Mouse (Mus musculus) ovary, postnatal 36 days (tissue): ENCODE measurements around the gene Cst3.

Experiments
- DNase-seq: peaks from one replicate; pipeline ENCODE4 v3.0.0; 2022; ENCODE audit warnings: low spot score, mixed read lengths

Gene Cst3

DNA sequence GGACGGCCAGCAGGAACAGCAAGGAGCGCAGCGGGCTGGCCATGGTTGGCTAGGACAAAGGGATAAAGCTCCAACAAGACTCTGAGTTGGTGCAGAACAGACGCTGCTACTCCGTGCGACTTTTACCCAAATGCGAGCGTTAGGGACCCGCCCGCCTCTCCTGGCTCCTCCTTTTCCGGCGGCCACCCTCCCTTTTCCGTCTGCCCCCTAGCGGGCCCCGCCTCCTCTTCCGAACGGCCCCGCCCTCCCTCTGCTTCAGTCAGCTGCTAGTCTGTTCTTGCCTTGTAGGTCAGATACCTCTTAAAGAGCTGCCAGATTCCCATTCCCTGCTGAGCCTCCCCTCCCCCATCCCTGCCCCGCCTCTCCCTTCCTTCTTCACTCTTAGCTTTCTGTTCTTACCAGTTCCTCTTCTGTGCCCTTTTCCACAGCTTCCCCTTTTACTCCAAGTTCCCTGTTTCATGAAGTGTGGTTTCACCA is at the start of gene Cst3:
Gene Cst3 (minus strand): TSS at position 358 of the 477 bp plus-strand sequence.
- DNase-seq = peak; percentile 93

DNA sequence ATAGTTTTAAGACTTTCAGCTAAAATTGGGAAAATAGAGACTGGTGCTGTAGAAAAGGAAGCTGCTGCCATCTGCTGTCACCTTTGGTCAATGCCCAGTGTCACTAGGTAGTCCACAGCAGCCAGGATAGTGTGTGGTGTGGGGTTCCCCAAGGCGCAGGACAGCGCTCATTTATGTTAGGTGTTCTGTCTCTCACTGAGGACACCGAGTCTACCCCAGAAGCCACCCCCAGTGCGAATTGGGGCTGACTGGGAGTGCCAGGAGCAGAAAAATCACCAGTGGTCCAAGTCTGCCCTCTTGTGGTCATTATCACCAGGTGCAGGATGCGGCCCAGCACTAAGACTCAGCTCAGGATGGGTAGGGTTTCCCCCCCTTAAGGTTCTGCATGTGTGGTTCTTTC is 26.8 kb upstream of the Cst3 start:
- peak; percentile 58 for DNase-seq

DNA sequence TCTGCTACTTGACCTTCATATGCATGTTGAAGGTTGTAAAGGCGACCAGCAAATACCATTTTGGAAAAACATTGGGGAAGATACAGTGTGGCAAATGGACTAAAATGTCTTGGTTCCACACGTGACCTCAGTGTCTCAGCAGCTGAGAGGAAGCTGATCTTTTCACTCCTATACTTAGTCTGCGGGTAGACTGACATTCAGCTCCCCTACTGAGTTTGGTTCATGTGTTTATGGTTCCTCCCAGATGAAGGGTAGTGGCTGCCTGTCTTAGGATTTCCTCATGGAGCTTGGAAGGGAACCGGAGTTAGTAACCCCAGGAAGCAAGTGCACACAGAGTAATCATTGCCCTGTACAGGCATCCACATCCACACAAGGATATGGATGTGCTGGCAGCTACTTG is 24.8 kb upstream of the Cst3 start:
- no peak for DNase-seq

DNA sequence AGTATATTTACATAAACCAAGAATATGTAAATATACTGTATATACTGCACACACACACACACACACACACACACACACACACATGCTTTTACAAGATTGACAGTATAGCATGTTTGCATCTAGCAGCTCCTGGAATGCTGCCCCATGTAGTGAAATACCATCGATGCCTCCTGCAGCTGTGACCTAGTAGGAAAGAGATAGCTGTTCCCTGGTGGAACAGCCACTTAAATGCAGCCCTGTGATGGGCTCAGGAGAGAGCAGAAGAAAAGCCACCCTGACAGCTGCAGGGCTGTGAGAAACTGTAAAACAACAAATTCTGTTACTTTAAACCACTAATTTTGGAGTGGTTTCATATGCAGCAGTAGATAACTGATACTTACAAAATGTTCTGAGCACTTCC is 20.7 kb upstream of the Cst3 start:
- DNase-seq = no peak

DNA sequence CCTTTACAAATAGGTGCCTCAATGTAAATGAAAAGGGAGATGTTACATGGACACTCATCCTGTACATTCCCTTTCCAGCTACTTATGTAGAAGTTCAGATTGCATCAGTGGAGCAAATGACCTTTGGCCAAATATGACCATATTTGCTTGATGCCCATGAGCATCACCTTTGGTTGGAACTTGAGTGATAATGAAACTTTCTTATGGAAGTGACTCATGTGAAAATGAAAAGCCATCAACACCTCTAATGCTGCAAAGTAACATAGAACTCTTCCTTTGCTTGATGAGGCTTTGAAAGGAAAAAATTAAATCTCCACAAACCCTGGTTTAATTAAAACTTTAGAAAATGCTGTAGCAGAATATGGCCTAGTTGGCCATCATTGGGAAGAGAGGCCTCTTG is 17.6 kb upstream of the Cst3 start:
- DNase-seq = no peak

DNA sequence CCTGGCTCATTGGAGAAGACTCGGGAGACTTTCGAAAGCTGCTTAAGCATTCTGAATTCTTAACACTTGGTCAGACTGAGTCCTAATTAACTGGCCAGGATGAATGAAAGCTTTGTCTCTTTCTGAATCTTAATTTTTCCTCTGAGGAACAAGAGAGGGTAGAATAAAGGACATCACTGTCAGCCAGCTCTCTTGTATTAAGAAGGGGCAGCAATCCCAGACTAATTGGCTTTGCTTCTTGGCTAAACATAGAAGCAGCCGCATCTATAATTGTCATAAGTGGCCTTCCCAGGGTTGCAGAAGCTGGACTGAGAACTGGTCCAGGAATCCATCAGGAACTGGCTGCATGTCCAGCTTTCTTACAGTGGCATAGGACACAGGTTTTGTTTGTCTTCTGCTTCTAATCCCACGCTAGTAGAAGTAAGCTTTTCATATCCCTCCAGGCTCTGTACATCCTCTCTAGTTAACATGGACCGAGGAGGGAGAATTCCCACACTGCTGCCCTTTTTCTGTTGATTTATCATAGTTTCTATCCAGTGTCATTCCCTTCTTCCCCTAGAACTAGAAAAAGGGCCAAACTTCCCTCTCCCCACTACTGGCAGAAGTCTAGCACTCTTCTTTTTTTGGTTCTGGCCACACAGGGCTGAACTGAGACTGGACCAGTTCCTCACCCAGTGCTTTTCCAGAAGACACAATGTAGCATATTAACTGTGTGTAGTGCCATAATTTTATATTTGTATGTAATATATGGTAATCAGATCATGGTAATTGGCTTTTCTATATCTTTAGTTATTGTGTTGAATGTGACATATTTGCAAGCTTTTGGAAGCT is 14.7 kb upstream of the Cst3 start:
- DNase-seq = no peak

DNA sequence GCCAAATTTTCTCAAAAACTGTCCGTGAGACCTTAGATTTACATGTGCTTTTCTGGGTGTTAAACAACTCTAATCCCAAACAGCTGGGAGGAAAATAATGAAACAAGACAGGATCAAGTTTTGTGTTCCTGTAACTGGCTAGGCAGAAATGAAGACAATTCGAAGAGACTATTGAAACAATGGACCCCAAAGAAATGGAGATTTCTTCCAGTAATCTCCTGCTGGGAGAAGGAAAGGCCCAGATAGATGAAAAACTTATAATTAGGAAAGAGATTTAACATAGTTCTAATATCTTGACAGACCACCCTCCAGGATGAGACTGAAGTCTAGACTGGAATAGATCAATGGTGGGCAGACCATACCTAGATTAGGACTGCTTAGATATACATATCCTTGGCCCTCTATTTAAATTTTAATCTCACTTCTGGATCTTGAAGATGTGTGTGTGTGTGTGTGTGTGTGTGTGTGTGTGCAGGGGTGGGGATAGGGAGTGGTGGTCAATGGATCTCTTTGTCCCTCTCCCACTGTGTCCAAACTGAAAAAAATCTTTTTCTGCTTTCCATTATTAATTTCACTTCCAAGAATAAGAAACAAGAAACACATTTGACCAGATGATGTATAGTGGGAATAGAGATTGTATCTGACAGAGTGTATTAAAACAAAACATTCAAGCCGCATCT is 14.0 kb upstream of the Cst3 start:
- no peak for DNase-seq

DNA sequence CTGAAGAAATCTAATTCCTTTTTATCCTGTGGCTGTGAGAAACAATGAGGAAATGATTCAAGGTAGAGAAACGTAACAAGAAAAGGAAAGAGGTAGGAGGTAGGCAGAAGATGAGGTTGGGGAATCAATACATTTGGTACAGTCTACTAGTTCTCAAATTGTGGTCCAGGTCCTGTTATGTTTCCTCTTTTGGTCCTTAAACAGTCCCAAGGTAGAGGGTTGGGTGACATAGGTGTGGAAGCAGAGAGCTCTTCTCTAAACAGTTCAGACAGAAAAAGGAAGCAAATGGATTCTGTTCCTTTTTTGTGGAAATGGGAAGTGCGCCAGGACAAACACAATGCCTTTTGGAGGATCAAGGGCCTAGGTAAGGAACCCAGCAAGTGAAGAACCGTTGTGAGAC is 13.4 kb upstream of the Cst3 start:
- no peak for DNase-seq

DNA sequence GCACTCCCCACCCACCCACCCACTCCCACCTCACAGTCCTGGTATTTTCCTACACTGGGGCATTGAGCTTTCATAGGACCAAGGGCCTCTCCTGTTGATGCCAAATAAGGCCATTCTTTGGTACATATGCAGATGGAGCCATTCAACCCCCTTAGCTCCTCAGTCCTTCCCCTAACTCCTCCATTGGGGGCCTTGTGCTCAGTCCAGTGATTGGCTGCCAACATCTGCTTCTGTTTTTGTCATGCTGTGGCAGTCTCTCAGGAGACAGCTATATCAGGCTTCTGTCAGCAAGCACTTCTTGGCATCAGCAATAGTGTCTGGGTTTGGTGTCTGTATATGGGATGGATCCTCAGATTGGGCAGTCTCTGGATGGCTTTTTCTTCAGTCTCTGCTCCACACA is 9.2 kb upstream of the Cst3 start:
- no peak for DNase-seq

DNA sequence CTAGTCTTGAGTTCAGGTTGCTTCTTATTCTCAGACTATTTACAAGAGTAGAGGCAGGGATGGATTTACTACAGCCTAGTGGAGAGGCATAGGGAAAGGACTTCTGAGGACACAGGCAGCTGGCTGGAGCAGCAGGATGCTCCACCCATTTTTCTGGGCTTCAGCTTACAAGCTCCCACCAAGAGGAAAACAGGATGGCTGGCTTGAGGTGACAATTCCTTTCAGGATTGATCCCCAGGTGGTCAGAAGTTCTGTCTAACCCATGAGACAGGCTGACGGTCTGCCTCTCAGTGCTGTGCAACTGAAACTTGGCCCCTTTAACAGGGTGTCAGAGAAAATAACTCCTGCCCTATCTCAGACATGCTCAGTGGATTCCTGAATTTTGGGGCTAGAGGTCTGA is 3.7 kb upstream of the Cst3 start:
- no peak for DNase-seq

DNA sequence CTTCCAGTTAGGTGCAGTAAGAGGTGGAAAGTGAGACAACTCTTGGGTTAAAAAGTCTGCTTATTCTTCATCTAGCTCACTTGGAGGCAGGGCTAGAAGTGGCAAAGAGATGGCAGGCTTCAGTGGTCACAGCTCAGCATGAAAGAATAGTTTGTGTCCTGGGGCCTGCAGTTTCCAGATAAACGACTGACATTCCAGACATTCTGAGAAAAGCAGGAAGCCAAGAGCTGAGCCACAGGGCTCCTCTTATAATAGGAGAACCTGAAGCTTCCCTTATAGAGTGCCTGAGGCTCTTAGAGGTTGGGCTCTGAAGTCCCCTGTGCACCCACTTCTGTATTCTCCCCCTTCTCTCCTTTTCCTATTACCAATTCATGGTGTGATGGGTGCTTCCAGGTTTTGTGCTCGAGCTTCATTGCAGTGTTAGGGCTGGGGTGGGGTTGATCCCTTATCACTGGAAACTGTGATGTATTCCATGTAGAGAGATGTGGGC is 3.2 kb upstream of the Cst3 start:
- no peak for DNase-seq

DNA sequence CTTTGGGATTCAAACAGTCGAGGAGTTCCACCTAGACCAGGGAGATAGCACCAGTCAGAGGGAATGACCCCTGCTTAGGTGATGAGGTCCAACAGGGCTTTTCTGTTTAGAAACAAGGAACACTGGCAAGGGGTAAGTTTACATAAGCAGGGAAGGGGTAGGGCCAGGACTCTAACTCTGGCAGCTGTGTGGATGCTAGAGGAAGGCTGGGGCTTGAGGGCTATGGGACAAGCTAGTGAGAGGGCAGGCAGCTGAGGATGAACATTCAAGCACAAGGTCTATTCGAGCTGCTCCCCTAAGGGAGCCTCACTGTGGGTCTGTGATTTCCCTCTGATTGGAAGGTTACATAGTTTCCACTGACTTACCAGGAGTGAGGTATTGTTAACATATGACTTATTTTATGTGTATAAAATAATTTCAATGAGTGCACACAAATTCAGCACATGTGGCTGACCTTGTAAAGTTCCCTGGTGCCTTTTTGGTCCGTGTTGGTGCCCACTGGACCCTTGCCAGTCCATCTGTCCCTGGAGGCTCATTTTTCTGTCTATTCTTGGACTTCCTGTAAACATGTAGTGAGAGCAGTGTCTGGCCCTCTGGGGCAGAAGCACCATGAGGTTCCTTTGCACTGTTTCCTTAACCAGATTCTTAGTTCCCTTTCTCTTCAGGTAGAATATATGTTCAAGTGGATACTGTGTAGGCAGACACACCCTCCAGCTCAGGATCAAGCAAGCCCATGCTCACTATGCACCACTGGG is 1.7 kb upstream of the Cst3 start:
- peak; percentile 41 for DNase-seq

DNA sequence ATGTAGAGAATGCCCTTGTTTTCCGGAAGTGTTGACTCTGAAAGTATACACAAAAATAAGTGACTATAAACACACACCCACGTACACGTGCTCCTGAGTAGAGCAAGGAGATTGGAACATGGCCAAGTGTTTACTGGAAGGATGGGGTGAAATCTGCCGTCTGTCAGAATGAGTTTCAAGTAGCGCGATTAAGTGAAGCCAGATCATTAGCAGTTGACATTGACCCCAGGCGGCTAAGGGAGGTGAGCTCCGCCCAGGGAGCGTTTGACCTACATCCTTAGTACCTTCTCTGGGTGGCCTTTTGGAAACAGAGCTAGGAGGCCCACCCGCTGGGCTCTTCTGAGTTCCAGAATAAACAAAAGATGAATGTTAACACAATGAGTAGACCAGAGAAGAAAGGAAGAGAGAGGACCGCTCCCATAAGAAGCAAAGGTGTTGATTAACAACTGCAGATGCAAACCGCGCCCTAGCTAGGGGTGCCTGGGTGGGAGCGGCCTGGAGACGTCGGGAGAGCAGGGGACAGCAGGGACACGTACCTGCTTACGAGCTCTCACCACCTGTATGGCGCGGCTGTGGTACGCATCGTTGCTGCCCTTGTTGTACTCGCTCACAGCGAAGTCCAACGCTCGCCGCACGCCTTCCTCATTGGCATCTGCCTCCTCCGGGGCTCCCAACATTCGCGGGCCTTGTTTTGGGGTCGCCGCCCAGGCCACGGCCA is 716 bp downstream of the Cst3 start:
- no peak for DNase-seq

DNA sequence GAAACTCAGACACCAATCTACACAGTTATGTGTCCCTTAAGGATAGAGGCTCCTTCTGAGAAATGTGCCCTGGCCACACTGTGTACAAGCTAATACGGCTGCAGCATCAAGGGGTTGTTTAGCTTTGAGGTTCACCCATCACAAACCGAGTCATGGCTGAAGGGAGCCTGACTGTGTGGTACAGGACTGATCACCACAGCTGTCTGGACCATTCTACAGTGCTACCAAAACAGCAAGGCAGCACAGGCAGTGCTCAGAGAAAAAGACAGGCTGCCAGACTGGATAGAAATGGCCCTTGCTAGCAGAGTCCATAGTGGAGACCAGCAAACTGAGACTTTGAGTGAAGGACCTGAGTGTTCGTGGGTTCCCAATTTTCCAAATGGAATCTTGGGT is 1.3 kb downstream of the Cst3 start:
- DNase-seq = no peak

DNA sequence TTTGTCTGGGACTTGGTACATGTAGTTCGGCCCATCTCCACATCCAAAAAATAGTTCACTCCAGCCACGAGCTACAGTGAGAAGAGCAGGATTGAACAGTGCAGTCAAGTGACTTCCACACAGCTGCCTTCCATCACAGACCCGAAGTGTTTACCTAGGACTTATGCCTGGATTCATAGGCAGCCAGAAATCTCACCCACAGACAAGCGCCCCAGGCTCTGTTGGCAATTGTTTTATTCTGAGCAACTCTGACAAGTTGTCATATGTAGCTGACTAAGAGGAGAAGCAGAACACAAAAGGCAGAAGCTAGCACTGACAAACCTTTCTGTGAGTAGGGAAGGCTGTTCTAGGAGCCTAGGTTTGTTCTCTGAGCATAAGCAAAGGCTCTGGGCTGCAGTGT is 2.6 kb downstream of the Cst3 start:
- no peak for DNase-seq

DNA sequence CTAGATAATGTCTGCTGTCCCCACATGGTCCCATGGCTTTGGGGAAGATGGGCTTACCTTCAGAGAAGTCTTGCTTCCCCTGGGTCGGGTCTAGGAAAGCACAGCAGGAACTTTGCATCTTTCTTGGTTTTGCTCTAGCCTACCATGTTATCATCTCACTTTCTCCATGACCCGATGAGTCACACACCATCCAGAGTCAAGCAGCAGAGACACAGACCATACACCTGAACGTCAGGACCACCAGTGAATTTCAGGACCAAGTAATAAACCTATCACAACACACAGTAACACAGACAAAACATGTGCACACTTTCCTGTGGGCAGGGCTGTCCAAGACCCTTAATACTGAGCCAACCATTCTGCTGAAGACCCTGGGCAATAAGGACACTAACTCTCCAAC is 5.0 kb downstream of the Cst3 start:
- no peak for DNase-seq

DNA sequence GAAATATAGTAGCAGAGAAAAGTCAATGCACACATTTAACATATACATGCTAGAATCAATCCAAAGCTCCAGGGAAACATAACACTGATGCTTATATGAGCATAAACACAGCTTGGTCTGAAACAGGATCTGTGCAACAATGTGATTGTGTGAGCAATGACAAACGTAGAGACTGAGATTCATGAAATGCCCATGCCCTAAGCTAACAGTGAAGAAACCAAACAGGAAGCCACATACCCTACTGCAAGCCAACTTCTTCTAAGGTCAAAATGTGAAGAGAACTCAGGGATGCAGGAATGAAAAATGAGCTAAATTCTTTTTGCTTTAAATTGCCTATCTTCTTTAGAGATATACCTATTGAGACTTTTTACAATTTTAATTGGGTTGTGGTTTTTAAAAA is 6.5 kb downstream of the Cst3 start:
- DNase-seq = no peak

DNA sequence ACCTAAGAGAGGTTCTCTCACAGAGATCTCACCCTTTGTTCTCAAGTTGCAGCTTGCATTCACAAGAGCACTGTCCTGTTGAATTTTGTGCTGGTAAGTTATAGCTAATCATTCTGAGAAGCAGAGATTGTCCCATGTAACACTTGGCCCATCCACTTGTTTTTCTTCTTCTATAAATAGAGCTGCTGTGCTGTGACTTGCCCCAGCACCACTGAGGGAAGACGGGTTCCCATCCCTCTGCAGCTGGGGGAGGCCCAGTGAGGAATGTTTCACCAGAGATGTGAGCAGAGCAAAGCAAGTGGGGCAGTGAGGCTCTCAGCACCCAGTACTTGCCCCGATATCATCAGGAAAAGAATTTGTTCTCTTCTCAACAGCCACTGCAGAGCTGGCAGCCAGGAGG is 10.5 kb downstream of the Cst3 start, which contains the start of gene 9230104L09Rik:
Gene 9230104L09Rik (minus strand): TSS at position 73 of the 400 bp plus-strand sequence.
- no peak for DNase-seq

DNA sequence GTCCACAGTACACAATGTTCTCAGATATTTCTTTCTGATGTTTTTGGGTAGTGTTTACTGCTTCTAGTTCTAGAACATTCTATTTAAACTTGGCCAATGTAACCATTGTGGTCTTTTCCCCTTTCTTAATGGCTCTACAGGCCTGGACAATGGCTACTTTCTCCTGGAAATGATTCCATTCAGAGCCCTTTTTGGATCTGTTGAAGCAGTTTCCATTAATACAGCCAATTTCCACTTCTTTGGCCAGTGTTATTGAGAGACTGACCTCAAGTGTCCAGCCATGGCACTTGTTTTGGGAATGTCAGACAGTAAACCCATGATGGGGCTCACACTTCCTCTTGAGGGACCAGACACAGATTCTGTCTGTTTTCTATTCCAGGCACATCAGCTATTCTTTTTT is 13.8 kb downstream of the Cst3 start:
- no peak for DNase-seq

DNA sequence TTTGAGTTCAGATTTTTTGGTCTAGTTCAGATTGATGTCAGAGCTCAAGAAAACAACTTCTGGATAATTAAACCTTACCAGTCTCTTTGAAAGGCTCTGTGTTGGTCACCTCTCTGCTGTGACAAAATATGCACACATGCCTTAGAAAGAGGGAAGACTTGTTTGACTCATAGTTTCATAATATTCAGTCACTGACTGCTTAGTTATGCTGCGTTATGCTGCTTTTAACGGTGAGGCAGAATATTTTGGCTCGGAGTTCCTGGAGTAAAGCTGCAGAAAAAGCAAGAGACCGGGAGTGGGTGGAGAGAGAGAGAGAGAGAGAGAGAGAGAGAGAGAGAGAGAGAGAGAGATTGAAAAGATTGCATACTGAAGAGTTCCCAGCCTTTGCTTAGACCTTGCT is 14.5 kb downstream of the Cst3 start:
- DNase-seq = no peak

DNA sequence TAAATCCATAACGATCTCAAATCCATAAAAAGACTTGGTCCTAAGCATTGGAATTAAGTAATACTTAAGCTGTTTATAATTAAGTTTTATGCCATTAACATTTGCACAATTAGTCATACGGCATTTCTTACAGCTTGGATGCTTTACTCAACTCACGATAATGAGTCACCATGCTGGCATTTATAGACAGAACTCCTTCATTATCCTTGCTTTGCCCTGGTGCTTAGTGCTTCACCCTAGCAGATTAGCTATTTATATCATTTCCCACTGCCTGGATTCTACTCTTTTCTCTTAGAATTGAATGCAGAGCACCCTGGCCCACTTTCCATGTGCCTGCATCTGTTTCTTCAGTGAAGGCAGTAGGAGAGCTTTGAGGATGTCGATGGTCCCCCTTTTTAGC is 18.0 kb downstream of the Cst3 start:
- DNase-seq = no peak
